Mouse (Mus musculus): Measurements from ENCODE around the gene Ipo13.

DNA sequence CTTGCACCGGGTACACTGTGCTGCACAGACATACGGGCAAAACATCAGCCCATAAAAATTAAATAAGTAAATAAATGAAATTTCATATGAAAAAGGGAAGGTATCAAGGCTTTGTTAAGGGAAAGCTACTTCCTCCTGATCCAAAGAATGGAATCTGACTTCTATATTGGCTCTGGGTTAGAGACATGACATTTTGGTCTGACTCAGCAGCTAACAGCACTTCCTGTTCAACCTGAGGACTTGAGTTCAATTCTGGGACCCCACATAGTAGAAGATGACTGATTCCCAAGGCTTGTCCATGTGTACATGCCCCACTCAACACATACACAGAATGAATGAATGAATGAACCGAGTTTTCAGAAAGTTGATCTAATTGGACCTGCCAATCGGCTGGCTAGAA, 3.0 kb upstream of the Ipo13 start:
- no peak for TF ChIP-seq NANOG (IDR thresholded peaks at IDR 0.05; ENCODE audit: borderline replicate concordance, low read length)
- TF ChIP-seq CTCF (conservative IDR thresholded peaks at IDR 0.05; ENCODE audit: low read length): no peak
- no peak for TF ChIP-seq POU5F1 (IDR thresholded peaks at IDR 0.05; ENCODE audit: borderline replicate concordance, low read length)

All from E14TG2a.4 (cell line).